Comparison of ENCODE assay signal across 32 mouse cellular contexts in genomic region chr11:72542586-72542985, GRCm38 (mm10). TPM values are rescaled to one million over a fixed set of nuclear protein-coding genes. Genes with fewer than 3 reads are reported as not detected.
"Had no signal": no experiment of that assay in that cellular context is flagged by ENCODE, and none has a peak within 500 bp of the region (broad histone marks: within the 10 kb centered on the region; RNA-seq: fewer than 3 reads in every experiment).

No protein-coding gene starts in this region.

- H3K36me3 ChIP-seq: limb, embryonic 10.5 days; limb, embryonic 12.5 days; limb, embryonic 13.5 days; limb, embryonic 15.5 days; liver, embryonic 12.5 days; liver, embryonic 13.5 days; liver, embryonic 15.5 days; lung, embryonic 15.5 days; midbrain, embryonic 10.5 days; midbrain, embryonic 12.5 days; midbrain, embryonic 13.5 days; midbrain, embryonic 15.5 days had no signal

- H3K27me3 ChIP-seq: limb, embryonic 12.5 days; limb, embryonic 13.5 days; limb, embryonic 15.5 days; liver, embryonic 12.5 days; liver, embryonic 13.5 days; liver, embryonic 15.5 days; lung, embryonic 15.5 days; megakaryocyte, embryonic 14.5 days; midbrain, embryonic 12.5 days; midbrain, embryonic 13.5 days; midbrain, embryonic 15.5 days had no signal

- H3K9ac ChIP-seq: limb, embryonic 12.5 days; limb, embryonic 13.5 days; limb, embryonic 15.5 days; liver, embryonic 12.5 days; liver, embryonic 13.5 days; liver, embryonic 14.5 days; liver, embryonic 15.5 days; liver, postnatal 0 days; lung, embryonic 14.5 days; lung, embryonic 15.5 days; midbrain, embryonic 12.5 days; midbrain, embryonic 13.5 days; midbrain, embryonic 15.5 days had no signal

- ATAC-seq: liver, embryonic 12.5 days; liver, postnatal 0 days; lung, postnatal 0 days; midbrain, embryonic 13.5 days; midbrain, embryonic 15.5 days; midbrain, embryonic 16.5 days had no signal

- H3K27ac ChIP-seq: limb, embryonic 10.5 days; limb, embryonic 12.5 days; limb, embryonic 13.5 days; limb, embryonic 15.5 days; liver, embryonic 12.5 days; liver, embryonic 13.5 days; liver, embryonic 14.5 days; liver, embryonic 15.5 days; lung, embryonic 15.5 days; macrophage; midbrain, embryonic 10.5 days; midbrain, embryonic 12.5 days; midbrain, embryonic 13.5 days; midbrain, embryonic 15.5 days had no signal

- H3K4me2 ChIP-seq: limb, embryonic 12.5 days; limb, embryonic 13.5 days; limb, embryonic 15.5 days; liver, embryonic 11.5 days; liver, embryonic 12.5 days; liver, embryonic 13.5 days; liver, embryonic 15.5 days; lung, embryonic 14.5 days; lung, embryonic 15.5 days; midbrain, embryonic 11.5 days; midbrain, embryonic 12.5 days; midbrain, embryonic 13.5 days; midbrain, embryonic 15.5 days had no signal

- H3K4me3 ChIP-seq: limb, embryonic 10.5 days; limb, embryonic 12.5 days; limb, embryonic 13.5 days; limb, embryonic 15.5 days; liver, embryonic 12.5 days; liver, embryonic 13.5 days; liver, embryonic 15.5 days; lung, embryonic 15.5 days; megakaryocyte, embryonic 14.5 days; midbrain, embryonic 10.5 days; midbrain, embryonic 12.5 days; midbrain, embryonic 13.5 days; midbrain, embryonic 15.5 days; myocyte had no signal

- H3K4me1 ChIP-seq: limb, embryonic 12.5 days; limb, embryonic 13.5 days; lung, embryonic 15.5 days; midbrain, embryonic 12.5 days; midbrain, embryonic 13.5 days; midbrain, embryonic 15.5 days had no signal

- H3K9me3 ChIP-seq: limb, embryonic 10.5 days; limb, embryonic 12.5 days; limb, embryonic 13.5 days; limb, embryonic 15.5 days; liver, embryonic 12.5 days; liver, embryonic 13.5 days; liver, embryonic 15.5 days; lung, embryonic 15.5 days; megakaryocyte, embryonic 14.5 days; midbrain, embryonic 10.5 days; midbrain, embryonic 12.5 days; midbrain, embryonic 13.5 days; midbrain, embryonic 15.5 days had no signal

- DNase-seq: left cerebral cortex, postnatal 4 days; liver; liver, embryonic 13.5 days; liver, postnatal 0 days; lung, adult 18-20 months; lung, adult 2 months; lung, embryonic 14.5 days; lung, postnatal 10 days; lung, postnatal 14 days; lung, postnatal 36 days; lung, postnatal 4 days had no signal

RNA-seq across cellular contexts. Expression of gene Spns3, which starts 7.7 kb away (rescaled TPM):
- polyA plus RNA-seq: limb, embryonic 12.5 days; lung, embryonic 14.5 days; macrophage; midbrain, embryonic 10.5 days; midbrain, embryonic 11.5 days; midbrain, embryonic 13.5 days; midbrain, embryonic 14.5 days; midbrain, embryonic 15.5 days; midbrain, embryonic 16.5 days; midbrain, postnatal 0 days had no signal

RNA-seq across cellular contexts. Expression of gene Spns2, which starts 52.9 kb away (rescaled TPM):
- polyA plus RNA-seq: macrophage had no signal
